In genomic region chr10:53378981-53379708, GRCm38 (mm10) we compare ENCODE assay signal across 8 mouse cellular contexts. TPM values are rescaled to one million over a fixed set of nuclear protein-coding genes. Genes with fewer than 3 reads are reported as not detected.
DNase-seq lines count a peak whose midpoint lies in the region; ATAC-seq and TF ChIP-seq lines count a peak whose summit lies in the region.

No protein-coding gene starts in this region.

- peaks cover 3% of the 10 kb centered on the region; the same call in 1 of the 2 replicates for H3K4me1 ChIP-seq in bone marrow, adult 2 months (ENCODE audit: control insufficient read depth, insufficient read depth, low read length)
- peaks cover 7% of the 10 kb centered on the region for H3K4me1 ChIP-seq in hindbrain, embryonic 16.5 days (ENCODE audit: control insufficient read depth, insufficient read depth, low read depth, low read length)

- peak; percentile 64 for ATAC-seq in erythroid progenitor cell, adult 5-6 weeks (replicated peaks; ENCODE audit: low FRiP score, poor library complexity, severe bottlenecking)
- ATAC-seq in hindbrain, embryonic 16.5 days = no peak; the same call in none of the 2 replicates

- no peak for TF ChIP-seq POLR2A in bone marrow, adult 2 months (IDR thresholded peaks at IDR 0.05; ENCODE audit: borderline replicate concordance, control insufficient read depth, low read depth, low read length)

- H3K9me3 ChIP-seq in hindbrain, embryonic 16.5 days (ENCODE audit: control insufficient read depth, low read length) = no peaks in the 10 kb centered on the region

- no peak for TF ChIP-seq CTCF in bone marrow, adult 2 months (IDR thresholded peaks at IDR 0.05; ENCODE audit: control insufficient read depth, insufficient read depth, low read length)

- peak; percentile 21 for DNase-seq in ovary, postnatal 10 days (ENCODE audit: low spot score)
- no peak for DNase-seq in ovary, adult 18-20 months (ENCODE audit: low spot score)
- peak; percentile 8 for DNase-seq in liver
- DNase-seq in neural tube, embryonic 10.5 days (ENCODE audit: extremely low spot score, low spot score) = peak; percentile 75
- no peak for DNase-seq in adrenal gland, postnatal 36 days

- no peaks in the 10 kb centered on the region for H3K36me3 ChIP-seq in hindbrain, embryonic 16.5 days (ENCODE audit: control insufficient read depth, insufficient read depth, low read length)

- no peaks in the 10 kb centered on the region for H3K27me3 ChIP-seq in hindbrain, embryonic 16.5 days (replicated peaks; ENCODE audit: control insufficient read depth, insufficient read depth, low read length)

- H3K4me2 ChIP-seq in hindbrain, embryonic 16.5 days (ENCODE audit: low read length) = peak overlapping the region; percentile 52

- peak overlapping the region; percentile 67 for H3K4me3 ChIP-seq in bone marrow, adult 2 months (replicated peaks; ENCODE audit: control insufficient read depth, low read depth, low read length)
- H3K4me3 ChIP-seq in hindbrain, embryonic 16.5 days (ENCODE audit: low read length) = peak overlapping the region; percentile 92

- peak overlapping the region; percentile 98 for H3K27ac ChIP-seq in bone marrow, adult 2 months (ENCODE audit: control insufficient read depth, insufficient read depth, low read depth, low read length, poor library complexity)
- H3K27ac ChIP-seq in hindbrain, embryonic 16.5 days (ENCODE audit: low read depth, low read length) = peak overlapping the region; percentile 96

- WGBS in bone marrow, adult 2 months = under 1% methylated on average over 59 of the region's 59 CpGs
- WGBS in hindbrain, embryonic 16.5 days = under 1% methylated on average over 57 of the region's 59 CpGs

- peak overlapping the region; percentile 97 for H3K9ac ChIP-seq in hindbrain, embryonic 16.5 days (ENCODE audit: low read depth, low read length)

RNA-seq across cellular contexts. Expression of gene Cep85l, which starts 0.6 kb away (rescaled TPM):
- polyA plus RNA-seq in bone marrow, adult 2 months (2011; ENCODE audit: insufficient read depth, insufficient read length, low replicate concordance, missing spikeins) = 3.3 and 5.4 TPM in 2 replicates
- 3.8 and 7.6 TPM in 2 replicates for total RNA-seq in erythroid progenitor cell, adult 5-6 weeks (2015; ENCODE audit: low replicate concordance)
- total RNA-seq in erythroid progenitor cell, adult 5-6 weeks (2017; ENCODE audit: low replicate concordance) = 4.9 and 10.9 TPM in 2 replicates
- polyA plus RNA-seq in hindbrain, embryonic 16.5 days (2015; fragmentation: Nextera tagmentation; extraction: Ambion mirVana) = 3.9 and 4.4 TPM in 2 replicates
- total RNA-seq in adrenal gland, postnatal 36 days (2021) = 10 to 100 TPM; 11.7 to 14.6 TPM

RNA-seq across cellular contexts. Expression of gene Pln, which starts 41.7 kb away (rescaled TPM):
- polyA plus RNA-seq in bone marrow, adult 2 months (2011; ENCODE audit: insufficient read depth, insufficient read length, low replicate concordance, missing spikeins) = 1.1 TPM in 1 of 2 replicates, not detected in the other
- 7.1 TPM in 1 of 2 replicates, not detected in the other for total RNA-seq in erythroid progenitor cell, adult 5-6 weeks (2015; ENCODE audit: low replicate concordance)
- 2.4 TPM in 1 of 2 replicates, not detected in the other for total RNA-seq in erythroid progenitor cell, adult 5-6 weeks (2017; ENCODE audit: low replicate concordance)
- polyA plus RNA-seq in hindbrain, embryonic 16.5 days (2015; fragmentation: Nextera tagmentation; extraction: Ambion mirVana) = 0.44 and 1.2 TPM in 2 replicates
- total RNA-seq in adrenal gland, postnatal 36 days (2021) = under 1 TPM; 0.33 TPM

Comparison
In these comparisons a context has a peak if more than half of its experiments do, and no peak if none do; other contexts are left out.
1. DNase-seq: peak in ovary, postnatal 10 days (single experiment), liver (single experiment) and neural tube, embryonic 10.5 days (single experiment); none in ovary, adult 18-20 months (single experiment) and adrenal gland, postnatal 36 days (0 of 2).